Mouse (Mus musculus) left cerebral cortex, postnatal 4 days (tissue): ENCODE measurements around the gene Glra1. TPM values are rescaled to one million over a fixed set of nuclear protein-coding genes. Genes with fewer than 3 reads are reported as not detected.

Source experiments
- DNase-seq: peaks from one replicate; pipeline ENCODE4 v3.0.0-alpha.2; 2022
- intact Hi-C: fragments of 180-260 bp; cut with DNase I; formaldehyde crosslinking; loops from one replicate; pipeline ENCODE4 v1.15.1; 2025
- total RNA-seq, 2 experiments: library from RNA; stranded (reverse); gene quantifications; 2 replicates each; pipeline ENCODE4 v1.2.3; 2021

The Glra1 gene
- total RNA-seq, 2 experiments from 2014 or later = 0.48 TPM; not detected in 1

GRCm38 (mm10) chr11:55518806-55519674 lies 89.0 kb downstream of the Glra1 start:
- intact Hi-C loops = loop anchor here (5.0 kb wide), 1 partner anchor 588 kb away; no protein-coding TSS in a partner anchor
- peak; percentile 77 for DNase-seq

- DNase-seq = no peak
Measured at GRCm38 (mm10) chr11:55517666-55518065, 90.3 kb downstream of the Glra1 start.

GRCm38 (mm10) chr11:55511374-55511773 lies 96.6 kb downstream of the Glra1 start:
- intact Hi-C loops = no loop called here
- DNase-seq = no peak

More at GRCm38 (mm10) chr11:55517666-55518065, 90.3 kb downstream of the Glra1 start:
- intact Hi-C loops = loop anchor here (5.0 kb wide), 1 partner anchor 590 kb away; no protein-coding TSS in a partner anchor

GRCm38 (mm10) chr11:55505485-55505884 lies 102.5 kb downstream of the Glra1 start:
- DNase-seq = no peak
- intact Hi-C loops = no loop called here

- intact Hi-C loops = no loop called here
- DNase-seq = no peak
Measured at GRCm38 (mm10) chr11:55502886-55503285, 105.1 kb downstream of the Glra1 start.

- intact Hi-C loops = no loop called here
- no peak for DNase-seq
Measured at GRCm38 (mm10) chr11:55501955-55502531, 106.0 kb downstream of the Glra1 start.

GRCm38 (mm10) chr11:55497885-55498284 lies 110.1 kb downstream of the Glra1 start:
- DNase-seq = peak; percentile 23
- intact Hi-C loops = no loop called here

GRCm38 (mm10) chr11:55496158-55496557 lies 111.8 kb downstream of the Glra1 start:
- intact Hi-C loops = no loop called here
- no peak for DNase-seq

GRCm38 (mm10) chr11:55485443-55485842 lies 122.6 kb downstream of the Glra1 start:
- intact Hi-C loops = no loop called here

GRCm38 (mm10) chr11:55473219-55473618 lies 134.8 kb downstream of the Glra1 start:
- intact Hi-C loops = no loop called here
- no peak for DNase-seq

More at GRCm38 (mm10) chr11:55485443-55485842, 122.6 kb downstream of the Glra1 start:
- DNase-seq = no peak

- intact Hi-C loops = no loop called here
- DNase-seq = no peak
Measured at GRCm38 (mm10) chr11:55471467-55471866, 136.5 kb downstream of the Glra1 start.

- DNase-seq = no peak
- intact Hi-C loops = no loop called here
Measured at GRCm38 (mm10) chr11:55470761-55471160, 137.2 kb downstream of the Glra1 start.

GRCm38 (mm10) chr11:55469923-55470691 lies 137.9 kb downstream of the Glra1 start:
- peak; percentile 41 for DNase-seq
- intact Hi-C loops = no loop called here

GRCm38 (mm10) chr11:55469048-55469843 lies 138.8 kb downstream of the Glra1 start, which contains the start of gene G3bp1:
Gene G3bp1, plus strand, starts transcription at chr11:55469685.
- DNase-seq = peak; percentile 99
- intact Hi-C loops = no loop called here

GRCm38 (mm10) chr11:55468611-55469047 lies 139.4 kb downstream of the Glra1 start:
- peak; percentile 38 for DNase-seq
- intact Hi-C loops = no loop called here

GRCm38 (mm10) chr11:55468012-55468411 lies 140.0 kb downstream of the Glra1 start:
- intact Hi-C loops = no loop called here

GRCm38 (mm10) chr11:55465177-55465576 lies 142.8 kb downstream of the Glra1 start:
- DNase-seq = no peak
- intact Hi-C loops = no loop called here

More at GRCm38 (mm10) chr11:55468012-55468411, 140.0 kb downstream of the Glra1 start:
- DNase-seq = no peak

- intact Hi-C loops = no loop called here
- DNase-seq = no peak
Measured at GRCm38 (mm10) chr11:55464707-55465106, 143.3 kb downstream of the Glra1 start.
